Mouse (Mus musculus): ENCODE results near the gene Tldc2.

DNA sequence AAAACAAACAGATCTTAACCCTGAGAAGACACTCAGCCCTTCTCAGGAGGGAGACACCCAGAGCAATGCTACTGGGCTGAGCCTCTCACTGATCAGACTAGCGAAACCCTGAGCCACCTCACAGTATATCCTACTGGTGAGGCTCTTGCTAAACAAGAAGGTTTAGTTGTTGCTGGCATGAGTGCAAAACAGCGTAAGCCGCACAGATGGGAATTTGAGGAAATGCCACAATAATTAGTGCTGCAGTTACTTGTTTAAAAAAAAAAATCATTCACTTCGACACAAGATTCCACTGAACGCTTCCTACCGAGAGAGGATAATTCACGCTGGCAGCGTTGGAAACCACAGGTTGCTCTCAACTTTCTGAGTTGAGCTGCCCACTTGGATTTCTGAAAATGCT, 43.3 kb upstream of the Tldc2 start:
- TF ChIP-seq CTCF (IDR thresholded peaks at IDR 0.05; ENCODE audit: borderline replicate concordance, insufficient read depth, low read depth, low read length), result no peak
- no peak for TF ChIP-seq POLR2A (IDR thresholded peaks at IDR 0.05; ENCODE audit: borderline replicate concordance, insufficient read depth, low read length)
